Mouse (Mus musculus) MEL (cell line): ENCODE measurements at regions not wholly inside any gene's neighbourhood (a gene's known extent, or its start where the extent isn't known, plus 50 kb on each side); places are given as distances from the start of the nearest gene placed in this dataset.

Experiments
- DNase-seq: peaks from one replicate; pipeline ENCODE4 v3.0.0; 2011; ENCODE audit warnings: low read depth, low spot score
- H3K27ac ChIP-seq: 2 replicates; pipeline ENCODE4 v1.5.1; 2012; ENCODE audit warnings: low read depth, mild to moderate bottlenecking, control low read depth, low read length, moderate library complexity; ENCODE audit not compliant: control insufficient read depth
- H3K27me3 ChIP-seq, 2 experiments: fragments of 150-350 bp in 1 of 2; sonication (generic) in 1 of 2; 2 replicates each; pipeline ENCODE4 v1.6.1; 2012; ENCODE audit warnings: low read length in 2 of 2, mild to moderate bottlenecking in 2 of 2, improper control_type of control experiment in 1 of 2, moderate library complexity in 1 of 2; ENCODE audit not compliant: insufficient read depth in 2 of 2, control insufficient read depth in 1 of 2
- H3K36me3 ChIP-seq, 2 experiments: 2 replicates each; pipeline ENCODE4 v1.6.1; 2012 to 2014; ENCODE audit warnings: low read length in 2 of 2, improper control_type of control experiment in 1 of 2, inconsistent platforms in 1 of 2, mild to moderate bottlenecking in 1 of 2; ENCODE audit not compliant: insufficient read depth in 2 of 2, control insufficient read depth in 1 of 2
- H3K4me1 ChIP-seq, 2 experiments: fragments of 150-350 bp in 1 of 2; sonication (generic) in 1 of 2; 2 replicates each; pipeline ENCODE4 v1.6.1; 2012; ENCODE audit warnings: low read length in 2 of 2, improper control_type of control experiment in 1 of 2, mild to moderate bottlenecking in 1 of 2; ENCODE audit not compliant: insufficient read depth in 2 of 2, control insufficient read depth in 1 of 2
- H3K4me3 ChIP-seq, 2 experiments: fragments of 150-350 bp in 1 of 2; sonication (generic) in 1 of 2; 2 replicates each; pipeline ENCODE4 v1.5.1; 2012; ENCODE audit warnings: low read depth in 2 of 2, low read length in 2 of 2, mild to moderate bottlenecking in 2 of 2, moderate library complexity in 2 of 2, control low read depth in 1 of 2, improper control_type of control experiment in 1 of 2; ENCODE audit not compliant: control insufficient read depth in 1 of 2, insufficient read depth in 1 of 2
- H3K79me2 ChIP-seq: 2 replicates; pipeline ENCODE4 v1.6.1; 2012; ENCODE audit warnings: mild to moderate bottlenecking, low read length, moderate library complexity; ENCODE audit not compliant: control insufficient read depth, poor library complexity, insufficient read depth
- H3K9ac ChIP-seq: 2 replicates; pipeline ENCODE4 v1.6.1; 2012; ENCODE audit warnings: low read depth, mild to moderate bottlenecking, control low read depth, low read length, moderate library complexity; ENCODE audit not compliant: control insufficient read depth, poor library complexity, severe bottlenecking
- H3K9me3 ChIP-seq: fragments of 150-350 bp; sonication (generic); replicated peaks from 2 replicates; pipeline ENCODE4 v1.6.1; 2012; ENCODE audit warnings: mild to moderate bottlenecking, low read length, improper control_type of control experiment, moderate library complexity; ENCODE audit not compliant: insufficient read depth
- BHLHE40 ChIP-seq: IDR thresholded peaks from 2 replicates; pipeline ENCODE4 v1.6.1; 2012; ENCODE audit warnings: low read depth, mild to moderate bottlenecking, inconsistent platforms, low read length, improper control_type of control experiment, borderline replicate concordance
- CHD1 ChIP-seq: IDR thresholded peaks from 2 replicates; pipeline ENCODE4 v1.6.1; 2012; ENCODE audit warnings: low read depth, mild to moderate bottlenecking, inconsistent platforms, low read length, improper control_type of control experiment
- CTCF ChIP-seq, 3 experiments: IDR thresholded peaks in 2 of 3; conservative IDR thresholded peaks in 1 of 3; 2 replicates each; pipeline ENCODE4 v1.5.1; 2011 to 2012; ENCODE audit warnings: low read length in 3 of 3, low read depth in 2 of 3, mild to moderate bottlenecking in 2 of 3, improper control_type of control experiment in 1 of 3, inconsistent platforms in 1 of 3, mixed read lengths in 1 of 3, moderate library complexity in 1 of 3; ENCODE audit not compliant: control insufficient read depth in 1 of 3, insufficient read depth in 1 of 3, poor library complexity in 1 of 3, severe bottlenecking in 1 of 3
- E2F4 ChIP-seq: IDR thresholded peaks from 2 replicates; pipeline ENCODE4 v1.6.1; 2011; ENCODE audit warnings: low read depth, low read length, improper control_type of control experiment, borderline replicate concordance
- GABPA ChIP-seq: IDR thresholded peaks from 2 replicates; pipeline ENCODE4 v1.6.1; 2012; ENCODE audit warnings: low read depth, mild to moderate bottlenecking, inconsistent platforms, low read length, improper control_type of control experiment, moderate library complexity
- GATA1 ChIP-seq: IDR thresholded peaks from 2 replicates; pipeline ENCODE4 v1.6.1; 2011; ENCODE audit warnings: low read depth, low read length, improper control_type of control experiment
- HCFC1 ChIP-seq: IDR thresholded peaks from 2 replicates; pipeline ENCODE4 v1.6.1; 2012; ENCODE audit warnings: low read depth, mild to moderate bottlenecking, inconsistent platforms, low read length, improper control_type of control experiment, moderate library complexity
- MXI1 ChIP-seq: IDR thresholded peaks from 2 replicates; pipeline ENCODE4 v1.6.1; 2011; ENCODE audit warnings: mild to moderate bottlenecking, low read depth, low read length, improper control_type of control experiment
- MYC ChIP-seq: IDR thresholded peaks from 2 replicates; pipeline ENCODE4 v1.6.1; 2011; ENCODE audit warnings: low read depth, mild to moderate bottlenecking, low read length, improper control_type of control experiment, moderate library complexity
- NELFE ChIP-seq: IDR thresholded peaks from 2 replicates; pipeline ENCODE4 v1.6.1; 2011; ENCODE audit warnings: low read depth, low read length, improper control_type of control experiment
- NRF1 ChIP-seq: IDR thresholded peaks from 2 replicates; pipeline ENCODE4 v1.6.1; 2014; ENCODE audit warnings: low read depth, mild to moderate bottlenecking, inconsistent platforms, low read length, improper control_type of control experiment, moderate library complexity; ENCODE audit not compliant: poor library complexity, insufficient read depth, severe bottlenecking
- POLR2A ChIP-seq, 2 experiments: IDR thresholded peaks; 2 replicates each; pipeline ENCODE4 v1.6.1; 2011 to 2012; ENCODE audit warnings: low read length in 2 of 2, mild to moderate bottlenecking in 2 of 2, control low read depth in 1 of 2, improper control_type of control experiment in 1 of 2, low read depth in 1 of 2, moderate library complexity in 1 of 2; ENCODE audit not compliant: control insufficient read depth in 1 of 2, insufficient read depth in 1 of 2, poor library complexity in 1 of 2
- RAD21 ChIP-seq: IDR thresholded peaks from 2 replicates; pipeline ENCODE4 v1.6.1; 2011; ENCODE audit warnings: mild to moderate bottlenecking, low read depth, low read length, improper control_type of control experiment
- RCOR1 ChIP-seq: IDR thresholded peaks from 2 replicates; pipeline ENCODE4 v1.6.1; 2012; ENCODE audit warnings: low read depth, mild to moderate bottlenecking, inconsistent platforms, low read length, improper control_type of control experiment
- SIN3A ChIP-seq: IDR thresholded peaks from 2 replicates; pipeline ENCODE4 v1.6.1; 2012; ENCODE audit warnings: low read length, improper control_type of control experiment, inconsistent platforms
- TAL1 ChIP-seq: IDR thresholded peaks from 2 replicates; pipeline ENCODE4 v1.6.1; 2012; ENCODE audit warnings: mild to moderate bottlenecking, inconsistent platforms, low read length, moderate library complexity, mixed read lengths
- TCF12 ChIP-seq: IDR thresholded peaks from 2 replicates; pipeline ENCODE4 v1.6.1; 2014; ENCODE audit warnings: low read depth, mild to moderate bottlenecking, inconsistent platforms, low read length, improper control_type of control experiment, moderate library complexity
- ZMIZ1 ChIP-seq: IDR thresholded peaks from 2 replicates; pipeline ENCODE4 v1.6.1; 2012; ENCODE audit warnings: low read depth, mild to moderate bottlenecking, inconsistent platforms, low read length, improper control_type of control experiment, moderate library complexity
- ZNF384 ChIP-seq: IDR thresholded peaks from 2 replicates; pipeline ENCODE4 v1.6.1; 2012; ENCODE audit warnings: low read depth, mild to moderate bottlenecking, inconsistent platforms, low read length, improper control_type of control experiment

DNA sequence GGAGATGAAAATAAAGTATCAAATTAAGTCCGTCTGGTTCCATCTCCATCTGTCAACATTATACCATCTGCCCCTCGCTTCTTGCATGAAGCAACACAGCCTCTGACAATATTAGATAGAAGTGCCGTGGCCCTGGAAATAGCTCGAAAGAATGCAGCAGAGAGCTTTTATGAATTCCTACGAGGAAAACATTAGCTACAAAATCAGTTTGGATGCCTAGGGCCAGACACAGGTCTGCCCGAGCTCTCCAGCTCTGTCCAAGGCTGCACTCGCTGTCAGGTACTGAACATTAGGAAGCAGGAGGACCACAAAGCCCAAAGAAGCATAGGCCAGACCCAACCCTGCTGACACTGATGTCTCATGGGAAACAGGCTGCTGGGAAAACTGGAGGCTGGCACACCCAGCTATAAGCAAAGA, 192.3 kb downstream of the Tcp10c start:
- Histone ChIP-seq H3K9me3 (no peaks in the 10 kb centered on the region), H3K4me1 (no peaks in the 10 kb centered on the region), H3K9ac (no peak overlapping the region), H3K36me3 (no peaks in the 10 kb centered on the region), H3K79me2 (no peaks in the 10 kb centered on the region), H3K27me3 (no peaks in the 10 kb centered on the region), H3K4me3 (no peak overlapping the region), H3K27ac (no peak overlapping the region)
- no peak for DNase-seq
- TF ChIP-seq HCFC1 = no peak
- no peak for TF ChIP-seq E2F4
- TF ChIP-seq ZNF384 = no peak
- no peak for TF ChIP-seq TCF12
- TF ChIP-seq TAL1 = no peak
- TF ChIP-seq MYC = no peak
- no peak for TF ChIP-seq MXI1
- no peak for TF ChIP-seq ZMIZ1
- no peak for TF ChIP-seq NELFE
- TF ChIP-seq GABPA = no peak
- TF ChIP-seq CHD1 = no peak
- no peak for TF ChIP-seq CTCF (IDR thresholded peaks at IDR 0.05 in 2 of 3, conservative IDR thresholded peaks at IDR 0.05 in 1 of 3; ENCODE audit: control insufficient read depth in 1 of 3, insufficient read depth in 1 of 3, low read depth in 2 of 3, low read length in 3 of 3, poor library complexity in 1 of 3, severe bottlenecking in 1 of 3)
- TF ChIP-seq SIN3A = no peak
- TF ChIP-seq RCOR1 = no peak
- TF ChIP-seq BHLHE40 = no peak
- TF ChIP-seq RAD21 = no peak
- TF ChIP-seq GATA1 = no peak
- no peak for TF ChIP-seq POLR2A (IDR thresholded peaks at IDR 0.05; ENCODE audit: control insufficient read depth in 1 of 2, insufficient read depth in 1 of 2, low read depth in 1 of 2, low read length in 2 of 2, poor library complexity in 1 of 2)
- TF ChIP-seq NRF1 = no peak

DNA sequence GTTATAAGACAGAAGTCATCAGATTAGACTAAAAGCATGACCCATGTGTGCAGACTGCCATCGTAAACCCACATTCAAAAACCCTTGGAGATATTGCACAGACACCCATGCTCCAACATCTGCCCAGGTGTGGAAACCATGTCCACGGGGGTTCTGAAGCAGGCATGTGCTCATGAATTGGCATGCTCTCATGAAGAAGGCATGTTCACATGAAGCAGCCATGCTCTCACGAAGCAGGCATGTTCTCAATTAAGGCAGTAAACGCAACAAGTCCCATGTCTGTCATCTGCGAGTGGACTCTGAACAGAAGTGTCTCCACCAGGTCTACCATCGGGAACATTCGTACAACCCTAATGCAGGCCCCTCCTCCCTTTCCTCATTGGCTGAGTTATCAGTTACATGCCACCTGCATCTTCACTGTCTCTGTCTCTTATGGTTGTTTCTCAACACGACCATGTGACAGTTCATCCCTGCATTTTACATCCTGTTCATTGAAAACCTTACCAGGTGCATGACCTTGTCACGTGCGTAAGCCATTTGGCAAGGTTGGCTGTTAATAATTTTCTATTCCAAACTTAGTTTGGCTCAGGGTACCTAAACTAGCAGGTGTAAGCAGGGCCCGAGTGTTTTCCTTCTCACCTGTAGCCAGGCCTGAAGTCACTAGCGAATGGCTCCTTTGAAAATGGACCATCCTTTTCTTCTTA, 193.4 kb downstream of the Tcp10c start:
- Histone ChIP-seq H3K79me2 (no peaks in the 10 kb centered on the region), H3K9me3 (no peaks in the 10 kb centered on the region), H3K4me3 (no peak overlapping the region), H3K4me1 (no peaks in the 10 kb centered on the region), H3K36me3 (no peaks in the 10 kb centered on the region), H3K9ac (no peak overlapping the region), H3K27ac (no peak overlapping the region), H3K27me3 (no peaks in the 10 kb centered on the region)
- DNase-seq = no peak
- no peak for TF ChIP-seq SIN3A
